Mouse (Mus musculus): ENCODE data around the gene Spic. TPM values are rescaled to one million over a fixed set of nuclear protein-coding genes. Genes with fewer than 3 reads are reported as not detected.

Gene Spic
- polyA plus RNA-seq, 1 experiment from 2014 or later = 12.9 TPM

DNA sequence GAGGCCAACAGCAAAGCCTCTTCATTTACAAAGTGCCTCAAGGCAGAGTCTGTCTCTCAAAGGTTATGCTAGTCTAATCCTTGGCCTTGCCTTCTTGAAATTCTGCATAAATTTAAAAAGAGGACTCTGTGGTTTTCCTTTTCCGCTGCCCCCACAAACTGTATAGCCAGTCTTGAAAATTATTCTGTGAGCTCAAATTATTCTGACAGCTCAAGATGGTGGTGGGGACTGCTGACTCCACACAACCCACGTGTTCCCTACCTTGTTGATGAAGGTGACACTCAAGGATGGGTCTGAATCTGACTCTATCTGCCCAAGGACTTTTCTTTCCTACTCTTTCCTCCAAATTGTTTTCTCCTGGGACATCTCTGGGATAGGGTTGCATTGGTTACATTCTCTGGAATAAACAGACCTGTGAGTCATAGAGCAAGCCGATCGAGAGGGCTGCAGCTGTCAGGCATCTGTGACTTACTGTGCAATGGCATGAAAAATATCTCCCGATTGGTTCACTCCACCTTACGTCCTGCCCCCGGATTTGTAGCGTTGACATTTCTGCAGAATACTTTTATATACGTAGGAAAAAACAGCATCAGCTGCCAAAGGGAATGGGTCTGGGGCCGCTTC lies 53.4 kb downstream of the Spic start:
- Histone ChIP-seq H3K9ac (no peak overlapping the region), H3K4me1 (replicated peaks) (no peaks in the 10 kb centered on the region), H3K36me3 (replicated peaks) (no peaks in the 10 kb centered on the region), H3K27ac (replicated peaks) (no peak overlapping the region), H3K27me3 (no peaks in the 10 kb centered on the region), H3K4me2 (no peak overlapping the region), H3K9me3 (replicated peaks) (no peaks in the 10 kb centered on the region), H3K4me3 (replicated peaks) (no peak overlapping the region)
- 55% methylated on average over 10 of the region's 10 CpGs for WGBS (ENCODE audit: insufficient replicate concordance)
- no peak for ATAC-seq (ENCODE audit: insufficient read depth)

GRCm38 (mm10) chr10:88630663-88631329 lies 54.0 kb downstream of the Spic start:
- Histone ChIP-seq H3K9ac (no peak overlapping the region), H3K4me2 (no peak overlapping the region), H3K9me3 (replicated peaks) (no peaks in the 10 kb centered on the region), H3K27ac (replicated peaks) (no peak overlapping the region), H3K4me1 (replicated peaks) (no peaks in the 10 kb centered on the region), H3K4me3 (replicated peaks) (no peak overlapping the region), H3K27me3 (no peaks in the 10 kb centered on the region), H3K36me3 (replicated peaks) (no peaks in the 10 kb centered on the region)
- ATAC-seq (ENCODE audit: insufficient read depth) = no peak
- 53% methylated on average over 2 of the region's 2 CpGs for WGBS (ENCODE audit: insufficient replicate concordance)

DNA sequence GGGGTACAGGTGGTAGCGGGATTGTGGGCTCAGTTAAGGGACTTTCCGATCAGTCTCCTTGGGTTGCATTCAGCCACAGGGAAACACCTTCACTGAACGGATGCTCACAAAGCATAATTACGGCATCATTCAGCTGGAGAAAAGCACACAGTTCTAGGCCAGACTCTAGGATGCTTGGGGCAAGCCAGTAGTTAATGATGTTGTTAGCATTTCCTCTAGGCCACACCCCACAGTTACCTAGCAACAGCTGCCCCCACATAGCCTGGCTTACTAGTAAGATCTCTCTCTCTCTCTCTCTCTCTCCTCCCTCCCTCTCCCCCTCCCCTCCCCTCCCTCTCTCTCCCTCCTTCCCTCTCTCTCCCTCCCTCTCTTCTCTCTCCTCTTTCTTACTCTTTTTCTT lies 57.8 kb downstream of the Spic start:
- H3K4me3 ChIP-seq (replicated peaks) = no peak overlapping the region
- no peak overlapping the region for H3K27ac ChIP-seq (replicated peaks)
- WGBS (ENCODE audit: insufficient replicate concordance) = 77% methylated on average over 4 of the region's 4 CpGs
- no peaks in the 10 kb centered on the region for H3K36me3 ChIP-seq (replicated peaks)
- H3K9me3 ChIP-seq (replicated peaks) = no peaks in the 10 kb centered on the region
- ATAC-seq (ENCODE audit: insufficient read depth) = no peak
- no peak overlapping the region for H3K9ac ChIP-seq
- no peaks in the 10 kb centered on the region for H3K27me3 ChIP-seq
- H3K4me2 ChIP-seq = no peak overlapping the region
- no peaks in the 10 kb centered on the region for H3K4me1 ChIP-seq (replicated peaks)

DNA sequence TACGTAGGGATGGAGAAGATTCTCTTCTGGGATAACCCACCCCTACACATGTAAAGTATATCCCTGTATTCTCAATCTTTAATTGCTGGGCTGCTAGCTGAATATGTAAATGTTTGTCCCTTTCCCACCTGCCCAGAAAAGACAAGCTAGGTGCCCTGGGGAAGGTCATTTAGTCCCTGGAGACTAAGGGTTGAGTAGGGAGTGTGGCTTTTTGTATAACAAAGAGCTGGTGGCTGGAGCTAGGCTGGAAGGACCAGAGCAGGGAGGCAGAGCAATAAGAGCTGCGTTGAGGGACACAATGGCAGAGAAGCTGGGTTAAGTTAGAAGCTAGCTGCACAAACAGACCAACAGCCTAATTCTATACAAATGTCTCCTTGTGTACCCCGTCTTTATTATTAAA lies 58.6 kb downstream of the Spic start:
- WGBS (ENCODE audit: insufficient replicate concordance) = 55% methylated on average over 3 of the region's 3 CpGs

More for the DNA sequence above, 58.6 kb downstream of the Spic start:
- no peak overlapping the region for H3K9ac ChIP-seq
- H3K4me2 ChIP-seq = no peak overlapping the region
- H3K36me3 ChIP-seq (replicated peaks) = no peaks in the 10 kb centered on the region
- H3K27ac ChIP-seq (replicated peaks) = no peak overlapping the region
- no peak for ATAC-seq (ENCODE audit: insufficient read depth)
- no peaks in the 10 kb centered on the region for H3K4me1 ChIP-seq (replicated peaks)
- H3K27me3 ChIP-seq = no peaks in the 10 kb centered on the region
- H3K9me3 ChIP-seq (replicated peaks) = no peaks in the 10 kb centered on the region
- H3K4me3 ChIP-seq (replicated peaks) = no peak overlapping the region

Other genes starting within 250 kb of the Spic start
- 0.07 TPM in 1 of 2 replicates, not detected in the other for gene Sycp3, start 225.4 kb downstream of the Spic start, polyA plus RNA-seq (2015; fragmentation: Nextera tagmentation; extraction: Ambion mirVana)
- 4.7 and 5.3 TPM in 2 replicates for gene Chpt1, start 180.9 kb downstream of the Spic start, polyA plus RNA-seq (2015; fragmentation: Nextera tagmentation; extraction: Ambion mirVana)
- 8.0 and 11.4 TPM in 2 replicates for gene Mybpc1, start 79.9 kb downstream of the Spic start, polyA plus RNA-seq (2015; fragmentation: Nextera tagmentation; extraction: Ambion mirVana)
- 57.7 and 62.5 TPM in 2 replicates for gene Arl1, start 45.8 kb upstream of the Spic start, polyA plus RNA-seq (2015; fragmentation: Nextera tagmentation; extraction: Ambion mirVana)
- 4.9 and 5.1 TPM in 2 replicates for gene Utp20, start 141.8 kb upstream of the Spic start, polyA plus RNA-seq (2015; fragmentation: Nextera tagmentation; extraction: Ambion mirVana)
- 0.02 TPM in 1 of 2 replicates, not detected in the other for gene Slc5a8, start 201.0 kb upstream of the Spic start, polyA plus RNA-seq (2015; fragmentation: Nextera tagmentation; extraction: Ambion mirVana)

Measured in liver, embryonic 15.5 days (tissue).